Mouse (Mus musculus): ENCODE measurements around the gene Endov. TPM values are rescaled to one million over a fixed set of nuclear protein-coding genes. Genes with fewer than 3 reads are reported as not detected.

The Endov gene
- total and polyA plus RNA-seq, 3 experiments: 13.0 to 18.5 (median 13.3) TPM

DNA sequence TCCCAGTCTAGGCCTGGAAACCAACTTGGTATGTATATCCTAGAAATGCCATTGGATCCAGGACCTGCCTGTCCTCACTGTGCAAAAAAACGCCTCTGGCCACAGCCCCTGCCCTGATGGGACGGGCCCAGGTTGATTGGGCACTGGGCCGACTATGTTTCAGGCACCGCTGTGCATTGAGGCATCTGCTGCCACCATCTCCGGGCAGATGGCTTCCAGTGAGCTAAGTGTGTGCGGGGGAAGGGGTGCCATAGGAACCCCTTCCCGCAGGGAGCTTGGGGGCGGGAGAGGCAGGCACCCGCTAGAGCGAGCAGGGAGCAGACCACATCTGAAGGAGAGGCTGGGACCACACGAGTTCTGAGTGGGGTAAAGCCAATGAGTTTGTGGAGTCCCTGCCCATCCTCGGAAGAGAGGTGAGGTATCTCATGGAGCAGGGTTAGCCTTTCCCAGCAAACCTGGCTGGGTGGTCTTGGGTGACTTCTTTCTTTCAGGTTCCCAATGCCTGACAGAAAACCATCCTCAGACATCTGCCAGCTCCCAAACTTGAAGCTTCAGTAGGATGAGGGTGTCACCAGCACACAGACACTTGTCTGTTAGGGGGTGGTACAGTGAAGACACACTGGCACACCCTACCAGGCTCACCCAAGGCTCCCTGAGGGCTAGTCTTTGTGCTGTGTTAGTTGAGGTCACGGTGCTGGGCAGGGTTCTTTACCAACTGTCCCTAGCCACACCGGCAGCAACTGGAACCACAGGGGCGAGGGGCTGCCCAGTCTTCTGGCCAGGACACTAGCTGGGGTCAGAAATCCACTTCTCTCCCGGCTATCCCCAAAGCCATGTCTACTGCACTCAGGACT is 24.9 kb downstream of the Endov start:
- no peak for DNase-seq (ENCODE audit: extremely low read depth)
- no peaks in the 10 kb centered on the region for H3K4me1 ChIP-seq (ENCODE audit: control insufficient read depth in 1 of 2, insufficient read depth in 2 of 2)
- no peak overlapping the region for H3K4me2 ChIP-seq (ENCODE audit: insufficient read depth, low read depth, poor library complexity, severe bottlenecking)
- no peak overlapping the region for H3K27ac ChIP-seq (ENCODE audit: insufficient read depth, low read depth)
- H3K9ac ChIP-seq (ENCODE audit: insufficient read depth, low read depth): no peak overlapping the region
- H3K9me3 ChIP-seq (replicated peaks; ENCODE audit: low read length): no peaks in the 10 kb centered on the region
- H3K79me2 ChIP-seq (replicated peaks; ENCODE audit: control insufficient read depth, extremely low read depth, insufficient read depth, poor library complexity, severe bottlenecking): no peaks in the 10 kb centered on the region
- H3K27me3 ChIP-seq (replicated peaks): peaks cover 88% of the 10 kb centered on the region
- in situ Hi-C loops (cut with MboI; ENCODE audit: low pct_ligation_motif_present, low pct_unique_long_range_greater_than_20kb, low sequenced_read_pairs) (no loop called here), dilution Hi-C loops (cut with MboI; ENCODE audit: extremely low pct_ligation_motif_present, extremely low pct_unique_long_range_greater_than_20kb, low sequenced_read_pairs) (no loop called here)
- no peak overlapping the region for H3K4me3 ChIP-seq (replicated peaks in 1 of 3; ENCODE audit: low read depth in 2 of 3, low read length in 2 of 3, poor library complexity in 1 of 3)
- no peaks in the 10 kb centered on the region for H3K36me3 ChIP-seq (replicated peaks in 1 of 2; ENCODE audit: control insufficient read depth in 1 of 2, insufficient read depth in 1 of 2, low read length in 1 of 2)
- no peak for TF ChIP-seq TCF12 (IDR thresholded peaks at IDR 0.05; ENCODE audit: low read depth, low read length)
- no peak for TF ChIP-seq RCOR1 (conservative IDR thresholded peaks at IDR 0.05; ENCODE audit: low read depth, low read length)
- TF ChIP-seq JUN (IDR thresholded peaks at IDR 0.05; ENCODE audit: insufficient read depth, low read depth, low read length): no peak
- no peak for TF ChIP-seq MYC (IDR thresholded peaks at IDR 0.05; ENCODE audit: low read depth, low read length)

DNA sequence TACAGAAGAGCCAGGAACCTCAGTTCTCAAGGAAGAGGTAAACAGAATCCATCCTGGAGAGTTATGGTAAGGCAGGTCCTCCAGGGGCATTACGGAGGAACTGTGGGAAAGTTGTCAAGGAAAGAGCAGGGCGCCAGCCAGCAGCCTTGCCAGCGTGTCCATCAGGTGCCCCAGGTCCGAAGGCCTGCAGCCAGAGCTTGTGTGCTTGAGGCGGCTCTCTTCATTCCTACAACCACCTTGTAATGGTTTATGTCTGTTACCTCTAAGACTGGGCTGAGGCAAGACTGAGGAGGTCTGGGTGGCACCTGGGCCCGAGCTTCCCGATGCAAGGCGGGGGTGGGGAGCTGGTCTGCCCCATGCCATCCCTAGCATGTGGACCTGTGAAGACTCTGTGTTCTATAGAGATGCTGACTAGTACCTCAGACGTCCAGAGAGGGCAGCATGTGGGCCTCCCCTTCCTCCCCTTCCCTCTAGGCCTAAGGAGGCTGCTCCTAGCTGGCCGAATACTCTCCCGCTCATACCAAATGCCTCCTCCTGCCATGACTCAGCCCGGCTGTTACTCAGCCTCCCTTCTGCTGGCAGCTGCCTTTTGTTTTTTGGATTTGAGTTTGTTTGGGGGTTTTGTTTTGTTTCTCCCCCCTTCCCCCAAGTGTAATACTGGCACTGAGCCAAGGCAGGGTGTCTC is 25.7 kb downstream of the Endov start:
- Histone ChIP-seq H3K9ac (ENCODE audit: insufficient read depth, low read depth) (no peak overlapping the region), H3K4me2 (ENCODE audit: insufficient read depth, low read depth, poor library complexity, severe bottlenecking) (no peak overlapping the region), H3K36me3 (replicated peaks in 1 of 2; ENCODE audit: control insufficient read depth in 1 of 2, insufficient read depth in 1 of 2, low read length in 1 of 2) (no peaks in the 10 kb centered on the region), H3K27me3 (replicated peaks) (peaks cover 96% of the 10 kb centered on the region), H3K27ac (ENCODE audit: insufficient read depth, low read depth) (no peak overlapping the region), H3K4me1 (ENCODE audit: control insufficient read depth in 1 of 2, insufficient read depth in 2 of 2) (no peaks in the 10 kb centered on the region), H3K4me3 (replicated peaks in 1 of 3; ENCODE audit: low read depth in 2 of 3, low read length in 2 of 3, poor library complexity in 1 of 3) (no peak overlapping the region), H3K79me2 (replicated peaks; ENCODE audit: control insufficient read depth, extremely low read depth, insufficient read depth, poor library complexity, severe bottlenecking) (no peaks in the 10 kb centered on the region), H3K9me3 (replicated peaks; ENCODE audit: low read length) (no peaks in the 10 kb centered on the region)
- no peak for TF ChIP-seq POLR2A (IDR thresholded peaks at IDR 0.05; ENCODE audit: low read depth, low read length)
- TF ChIP-seq ZMIZ1 (IDR thresholded peaks at IDR 0.05; ENCODE audit: low read depth, low read length): no peak
- TF ChIP-seq ZKSCAN1 (IDR thresholded peaks at IDR 0.05; ENCODE audit: borderline replicate concordance, low read depth, low read length): no peak
- TF ChIP-seq NELFE (IDR thresholded peaks at IDR 0.05; ENCODE audit: low read depth, low read length): no peak
- no peak for TF ChIP-seq SMC3 (IDR thresholded peaks at IDR 0.05; ENCODE audit: low read depth, low read length)
- no peak for TF ChIP-seq CHD2 (IDR thresholded peaks at IDR 0.05; ENCODE audit: low read length)
- TF ChIP-seq MXI1 (IDR thresholded peaks at IDR 0.05; ENCODE audit: low read depth, low read length): no peak
- TF ChIP-seq TCF12 (IDR thresholded peaks at IDR 0.05; ENCODE audit: low read depth, low read length): no peak
- no peak for TF ChIP-seq MAZ (IDR thresholded peaks at IDR 0.05; ENCODE audit: low read depth, low read length)
- no peak for TF ChIP-seq E2F4 (IDR thresholded peaks at IDR 0.05; ENCODE audit: insufficient replicate concordance, low read depth, low read length)
- no peak for TF ChIP-seq JUN (IDR thresholded peaks at IDR 0.05; ENCODE audit: insufficient read depth, low read depth, low read length)
- no peak for TF ChIP-seq GABPA (IDR thresholded peaks at IDR 0.05; ENCODE audit: insufficient replicate concordance, low read depth, low read length)
- in situ Hi-C loops (cut with MboI; ENCODE audit: low pct_ligation_motif_present, low pct_unique_long_range_greater_than_20kb, low sequenced_read_pairs) (no loop called here), dilution Hi-C loops (cut with MboI; ENCODE audit: extremely low pct_ligation_motif_present, extremely low pct_unique_long_range_greater_than_20kb, low sequenced_read_pairs) (no loop called here)
- DNase-seq (ENCODE audit: extremely low read depth): no peak
